Mouse (Mus musculus) MEL (cell line): ENCODE results near the gene Atp10a. TPM values are rescaled to one million over a fixed set of nuclear protein-coding genes. Genes with fewer than 3 reads are reported as not detected.

Source experiments
- DNase-seq: peaks from one replicate; pipeline ENCODE4 v3.0.0; 2011; ENCODE audit warnings: low read depth, low spot score
- H3K27ac ChIP-seq: 2 replicates; pipeline ENCODE4 v1.5.1; 2012; ENCODE audit warnings: low read depth, mild to moderate bottlenecking, control low read depth, low read length, moderate library complexity; ENCODE audit not compliant: control insufficient read depth
- H3K27me3 ChIP-seq, 2 experiments: fragments of 150-350 bp in 1 of 2; sonication (generic) in 1 of 2; 2 replicates each; pipeline ENCODE4 v1.6.1; 2012; ENCODE audit warnings: low read length in 2 of 2, mild to moderate bottlenecking in 2 of 2, improper control_type of control experiment in 1 of 2, moderate library complexity in 1 of 2; ENCODE audit not compliant: insufficient read depth in 2 of 2, control insufficient read depth in 1 of 2
- H3K36me3 ChIP-seq, 2 experiments: 2 replicates each; pipeline ENCODE4 v1.6.1; 2012 to 2014; ENCODE audit warnings: low read length in 2 of 2, improper control_type of control experiment in 1 of 2, inconsistent platforms in 1 of 2, mild to moderate bottlenecking in 1 of 2; ENCODE audit not compliant: insufficient read depth in 2 of 2, control insufficient read depth in 1 of 2
- H3K4me1 ChIP-seq, 2 experiments: fragments of 150-350 bp in 1 of 2; sonication (generic) in 1 of 2; 2 replicates each; pipeline ENCODE4 v1.6.1; 2012; ENCODE audit warnings: low read length in 2 of 2, improper control_type of control experiment in 1 of 2, mild to moderate bottlenecking in 1 of 2; ENCODE audit not compliant: insufficient read depth in 2 of 2, control insufficient read depth in 1 of 2
- H3K4me3 ChIP-seq, 2 experiments: fragments of 150-350 bp in 1 of 2; sonication (generic) in 1 of 2; 2 replicates each; pipeline ENCODE4 v1.5.1; 2012; ENCODE audit warnings: low read depth in 2 of 2, low read length in 2 of 2, mild to moderate bottlenecking in 2 of 2, moderate library complexity in 2 of 2, control low read depth in 1 of 2, improper control_type of control experiment in 1 of 2; ENCODE audit not compliant: control insufficient read depth in 1 of 2, insufficient read depth in 1 of 2
- H3K79me2 ChIP-seq: 2 replicates; pipeline ENCODE4 v1.6.1; 2012; ENCODE audit warnings: mild to moderate bottlenecking, low read length, moderate library complexity; ENCODE audit not compliant: control insufficient read depth, poor library complexity, insufficient read depth
- H3K9ac ChIP-seq: 2 replicates; pipeline ENCODE4 v1.6.1; 2012; ENCODE audit warnings: low read depth, mild to moderate bottlenecking, control low read depth, low read length, moderate library complexity; ENCODE audit not compliant: control insufficient read depth, poor library complexity, severe bottlenecking
- H3K9me3 ChIP-seq: fragments of 150-350 bp; sonication (generic); replicated peaks from 2 replicates; pipeline ENCODE4 v1.6.1; 2012; ENCODE audit warnings: mild to moderate bottlenecking, low read length, improper control_type of control experiment, moderate library complexity; ENCODE audit not compliant: insufficient read depth
- BHLHE40 ChIP-seq: IDR thresholded peaks from 2 replicates; pipeline ENCODE4 v1.6.1; 2012; ENCODE audit warnings: low read depth, mild to moderate bottlenecking, inconsistent platforms, low read length, improper control_type of control experiment, borderline replicate concordance
- CHD1 ChIP-seq: IDR thresholded peaks from 2 replicates; pipeline ENCODE4 v1.6.1; 2012; ENCODE audit warnings: low read depth, mild to moderate bottlenecking, inconsistent platforms, low read length, improper control_type of control experiment
- CHD2 ChIP-seq: IDR thresholded peaks from 2 replicates; pipeline ENCODE4 v1.6.1; 2011; ENCODE audit warnings: low read length, improper control_type of control experiment
- E2F4 ChIP-seq: IDR thresholded peaks from 2 replicates; pipeline ENCODE4 v1.6.1; 2011; ENCODE audit warnings: low read depth, low read length, improper control_type of control experiment, borderline replicate concordance
- ELF1 ChIP-seq: IDR thresholded peaks from 2 replicates; pipeline ENCODE4 v1.6.1; 2014; ENCODE audit warnings: low read depth, mild to moderate bottlenecking, inconsistent platforms, low read length, improper control_type of control experiment, moderate library complexity
- EP300 ChIP-seq, 2 experiments: IDR thresholded peaks; 2 replicates each; pipeline ENCODE4 v1.6.1; 2011; ENCODE audit warnings: improper control_type of control experiment in 2 of 2, low read length in 2 of 2, low read depth in 1 of 2, mild to moderate bottlenecking in 1 of 2
- GABPA ChIP-seq: IDR thresholded peaks from 2 replicates; pipeline ENCODE4 v1.6.1; 2012; ENCODE audit warnings: low read depth, mild to moderate bottlenecking, inconsistent platforms, low read length, improper control_type of control experiment, moderate library complexity
- MAFK ChIP-seq: IDR thresholded peaks from 2 replicates; pipeline ENCODE4 v1.6.1; 2011; ENCODE audit warnings: low read depth, mild to moderate bottlenecking, low read length, improper control_type of control experiment, borderline replicate concordance
- MAZ ChIP-seq: IDR thresholded peaks from 2 replicates; pipeline ENCODE4 v1.6.1; 2012; ENCODE audit warnings: low read depth, mild to moderate bottlenecking, inconsistent platforms, low read length, improper control_type of control experiment
- MEF2A ChIP-seq: IDR thresholded peaks from 2 replicates; pipeline ENCODE4 v1.6.1; 2014; ENCODE audit warnings: low read depth, mild to moderate bottlenecking, inconsistent platforms, low read length, improper control_type of control experiment; ENCODE audit not compliant: poor library complexity, insufficient replicate concordance, severe bottlenecking; ENCODE audit errors: extremely low read depth
- MYB ChIP-seq: IDR thresholded peaks from 2 replicates; pipeline ENCODE4 v1.6.1; 2011; ENCODE audit warnings: mild to moderate bottlenecking, low read depth, low read length, improper control_type of control experiment
- NELFE ChIP-seq: IDR thresholded peaks from 2 replicates; pipeline ENCODE4 v1.6.1; 2011; ENCODE audit warnings: low read depth, low read length, improper control_type of control experiment
- POLR2AphosphoS2 ChIP-seq: IDR thresholded peaks from 2 replicates; pipeline ENCODE4 v1.6.1; 2011; ENCODE audit warnings: low read length, improper control_type of control experiment
- RAD21 ChIP-seq: IDR thresholded peaks from 2 replicates; pipeline ENCODE4 v1.6.1; 2011; ENCODE audit warnings: mild to moderate bottlenecking, low read depth, low read length, improper control_type of control experiment
- SIN3A ChIP-seq: IDR thresholded peaks from 2 replicates; pipeline ENCODE4 v1.6.1; 2012; ENCODE audit warnings: low read length, improper control_type of control experiment, inconsistent platforms
- SMC3 ChIP-seq: IDR thresholded peaks from 2 replicates; pipeline ENCODE4 v1.6.1; 2011; ENCODE audit warnings: low read depth, low read length, improper control_type of control experiment
- TBP ChIP-seq: IDR thresholded peaks from 2 replicates; pipeline ENCODE4 v1.8.0; 2011; ENCODE audit warnings: low read depth, low read length, improper control_type of control experiment
- UBTF ChIP-seq: IDR thresholded peaks from 2 replicates; pipeline ENCODE4 v1.6.1; 2012; ENCODE audit warnings: low read depth, mild to moderate bottlenecking, inconsistent platforms, low read length, improper control_type of control experiment, moderate library complexity, borderline replicate concordance; ENCODE audit not compliant: insufficient read depth
- USF1 ChIP-seq: IDR thresholded peaks from 2 replicates; pipeline ENCODE4 v1.6.1; 2014; ENCODE audit warnings: low read depth, mild to moderate bottlenecking, inconsistent platforms, low read length, improper control_type of control experiment, moderate library complexity
- ZC3H11A ChIP-seq: IDR thresholded peaks from 2 replicates; pipeline ENCODE4 v1.6.1; 2012; ENCODE audit warnings: low read depth, mild to moderate bottlenecking, inconsistent platforms, low read length, improper control_type of control experiment
- ZKSCAN1 ChIP-seq: IDR thresholded peaks from 2 replicates; pipeline ENCODE4 v1.6.1; 2012; ENCODE audit warnings: low read depth, mild to moderate bottlenecking, inconsistent platforms, low read length, improper control_type of control experiment, moderate library complexity
- ZMIZ1 ChIP-seq: IDR thresholded peaks from 2 replicates; pipeline ENCODE4 v1.6.1; 2012; ENCODE audit warnings: low read depth, mild to moderate bottlenecking, inconsistent platforms, low read length, improper control_type of control experiment, moderate library complexity
- ZNF384 ChIP-seq: IDR thresholded peaks from 2 replicates; pipeline ENCODE4 v1.6.1; 2012; ENCODE audit warnings: low read depth, mild to moderate bottlenecking, inconsistent platforms, low read length, improper control_type of control experiment
- polyA plus RNA-seq, 2 experiments: library from polyadenylated mRNA; stranded (reverse) in 1 of 2; unstranded in 1 of 2; fragments of >175 nt in 1 of 2; fragments of >200 nt in 1 of 2; gene quantifications; 2 replicates each; pipeline versions ENCODE4 v1.2.1 to v1.2.4; 2012; ENCODE audit warnings: low replicate concordance in 2 of 2, low read depth in 1 of 2; ENCODE audit not compliant: insufficient read length in 2 of 2, insufficient read depth in 1 of 2, missing spikeins in 1 of 2
- total RNA-seq: library from RNA; depleted of rRNA; stranded (reverse); fragments of 300-350 nt; gene quantifications from 2 replicates; pipeline ENCODE4 v1.2.3, GENCODE M21; 2012

The Atp10a gene
- total and polyA plus RNA-seq, 3 experiments: not detected

DNA sequence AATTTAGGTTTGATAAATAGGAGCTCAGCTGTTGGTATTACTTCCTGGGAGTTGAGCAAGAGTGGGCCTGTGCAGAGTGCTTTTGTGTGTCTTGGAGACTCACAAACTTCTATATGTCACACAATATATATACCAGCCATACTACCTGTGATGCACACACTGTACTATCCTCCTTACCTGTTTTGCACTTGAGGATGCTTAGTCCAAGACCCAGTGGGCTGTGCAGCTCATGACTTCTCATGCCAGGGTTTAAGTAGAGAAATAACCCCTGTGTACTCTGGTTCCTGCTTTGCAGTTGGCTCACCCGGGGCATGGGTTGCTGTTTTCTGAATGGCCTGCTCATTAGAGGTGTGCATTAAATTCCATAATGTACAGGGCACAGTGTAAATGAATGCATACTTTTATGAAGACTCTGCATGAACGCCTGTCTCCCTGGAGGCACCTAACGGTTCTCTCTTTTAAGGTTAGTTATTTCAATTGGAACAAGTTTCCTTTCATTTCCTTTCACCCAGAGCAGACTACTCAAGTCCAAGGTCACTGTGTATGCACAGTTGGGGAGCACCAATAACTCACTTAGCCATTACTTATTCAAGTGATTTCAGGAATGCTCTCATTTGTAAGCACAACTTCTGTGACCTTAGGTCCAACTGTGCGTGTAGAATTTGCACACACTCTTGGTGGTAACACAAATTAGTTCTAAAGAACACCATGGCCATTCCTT, 63.4 kb downstream of the Atp10a start:
- H3K9me3 ChIP-seq: no peaks in the 10 kb centered on the region
- no peak for TF ChIP-seq SIN3A
- no peak for TF ChIP-seq ZC3H11A
- no peak for TF ChIP-seq BHLHE40
- no peak for TF ChIP-seq GABPA
- TF ChIP-seq, all 39 proteins: peak for 0

GRCm38 (mm10) chr7:58722250-58722649, 66.3 kb downstream of the Atp10a start:
- Histone ChIP-seq H3K36me3 (no peaks in the 10 kb centered on the region), H3K9me3 (no peaks in the 10 kb centered on the region)

More for the DNA sequence above, 63.4 kb downstream of the Atp10a start:
- no peak overlapping the region for H3K9ac ChIP-seq
- H3K79me2 ChIP-seq: no peaks in the 10 kb centered on the region
- H3K4me3 ChIP-seq: no peak overlapping the region
- no peaks in the 10 kb centered on the region for H3K36me3 ChIP-seq
- no peaks in the 10 kb centered on the region for H3K27me3 ChIP-seq
- DNase-seq: no peak
- no peaks in the 10 kb centered on the region for H3K4me1 ChIP-seq
- no peak overlapping the region for H3K27ac ChIP-seq

GRCm38 (mm10) chr7:58730201-58730600, 74.2 kb downstream of the Atp10a start:
- Histone ChIP-seq H3K4me1 (no peaks in the 10 kb centered on the region), H3K4me3 (no peak overlapping the region)
- TF ChIP-seq RAD21 (no peak), NELFE (no peak), BHLHE40 (no peak), ZMIZ1 (no peak), POLR2AphosphoS2 (no peak), SMC3 (no peak), MYB (no peak), ELF1 (no peak), USF1 (no peak), ZKSCAN1 (no peak), CHD2 (no peak), E2F4 (no peak), MAZ (no peak), CHD1 (no peak), GABPA (no peak), MAFK (no peak), EP300 (IDR thresholded peaks at IDR 0.05; ENCODE audit: low read depth in 1 of 2, low read length in 2 of 2) (no peak), MEF2A (no peak), TBP (no peak), ZNF384 (no peak)

More at GRCm38 (mm10) chr7:58722250-58722649, 66.3 kb downstream of the Atp10a start:
- H3K4me1 ChIP-seq: no peaks in the 10 kb centered on the region
- no peak for DNase-seq
- no peak overlapping the region for H3K4me3 ChIP-seq
- no peak overlapping the region for H3K9ac ChIP-seq
- no peak overlapping the region for H3K27ac ChIP-seq
- H3K79me2 ChIP-seq: no peaks in the 10 kb centered on the region
- TF ChIP-seq SMC3: no peak
- no peak for TF ChIP-seq UBTF
- TF ChIP-seq, all 39 proteins: peak for 0
- no peaks in the 10 kb centered on the region for H3K27me3 ChIP-seq

More at GRCm38 (mm10) chr7:58730201-58730600, 74.2 kb downstream of the Atp10a start:
- DNase-seq: no peak
- Histone ChIP-seq H3K9ac (no peak overlapping the region), H3K27ac (no peak overlapping the region), H3K36me3 (no peaks in the 10 kb centered on the region), H3K9me3 (no peaks in the 10 kb centered on the region), H3K79me2 (no peaks in the 10 kb centered on the region), H3K27me3 (no peaks in the 10 kb centered on the region)
